Mouse (Mus musculus) testis, postnatal 10 days (tissue): ENCODE measurements around the gene Adgrl2.

Source experiments
- DNase-seq: peaks from one replicate; pipeline ENCODE4 v3.0.0; 2021; ENCODE audit warnings: low spot score

Adgrl2 gene

GRCm38 (mm10) chr3:148885184-148885583 is 105.2 kb downstream of the Adgrl2 start:
- no peak for DNase-seq

GRCm38 (mm10) chr3:148881431-148881830 is 108.9 kb downstream of the Adgrl2 start:
- DNase-seq, result no peak

GRCm38 (mm10) chr3:148872563-148872962 is 117.8 kb downstream of the Adgrl2 start:
- no peak for DNase-seq

GRCm38 (mm10) chr3:148871792-148872464 is 118.4 kb downstream of the Adgrl2 start:
- DNase-seq, result no peak

- DNase-seq, result no peak
These were observed 122.7 kb downstream of the Adgrl2 start for GRCm38 (mm10) chr3:148867618-148868017.

- DNase-seq, result no peak
These were observed 123.7 kb downstream of the Adgrl2 start for GRCm38 (mm10) chr3:148866633-148867032.

GRCm38 (mm10) chr3:148866053-148866452 is 124.3 kb downstream of the Adgrl2 start:
- DNase-seq, result no peak

GRCm38 (mm10) chr3:148865234-148865633 is 125.1 kb downstream of the Adgrl2 start:
- no peak for DNase-seq

GRCm38 (mm10) chr3:148861860-148862259 is 128.5 kb downstream of the Adgrl2 start:
- no peak for DNase-seq

- no peak for DNase-seq
These were observed 135.9 kb downstream of the Adgrl2 start for GRCm38 (mm10) chr3:148854306-148854910.

- no peak for DNase-seq
These were observed 137.0 kb downstream of the Adgrl2 start for GRCm38 (mm10) chr3:148853372-148853771.

- DNase-seq, result no peak
These were observed 137.8 kb downstream of the Adgrl2 start for GRCm38 (mm10) chr3:148852556-148852955.

- no peak for DNase-seq
These were observed 139.5 kb downstream of the Adgrl2 start for GRCm38 (mm10) chr3:148850821-148851220.

- no peak for DNase-seq
These were observed 142.0 kb downstream of the Adgrl2 start for GRCm38 (mm10) chr3:148848366-148848765.

GRCm38 (mm10) chr3:148844182-148844581 is 146.2 kb downstream of the Adgrl2 start:
- no peak for DNase-seq

- DNase-seq, result no peak
These were observed 147.8 kb downstream of the Adgrl2 start for GRCm38 (mm10) chr3:148842533-148842932.

- no peak for DNase-seq
These were observed 151.5 kb downstream of the Adgrl2 start for GRCm38 (mm10) chr3:148838835-148839296.

- no peak for DNase-seq
These were observed 152.1 kb downstream of the Adgrl2 start for GRCm38 (mm10) chr3:148838095-148838834.

- DNase-seq, result no peak
These were observed 155.2 kb downstream of the Adgrl2 start for GRCm38 (mm10) chr3:148835136-148835535.

GRCm38 (mm10) chr3:148833070-148833769 is 157.1 kb downstream of the Adgrl2 start:
- no peak for DNase-seq

- no peak for DNase-seq
These were observed 158.4 kb downstream of the Adgrl2 start for GRCm38 (mm10) chr3:148832001-148832400.

GRCm38 (mm10) chr3:148828519-148828918 is 161.8 kb downstream of the Adgrl2 start:
- DNase-seq, result no peak
